Mouse (Mus musculus) skeletal muscle tissue, adult 2 months (tissue): Measurements from ENCODE around the gene Nrp1.

Experiments
- DNase-seq: peaks from one replicate; pipeline ENCODE4 v3.0.0-alpha.2; 2012; ENCODE audit warnings: low read depth, low spot score

The Nrp1 gene

GRCm38 (mm10) chr8:128419984-128420383 is 61.6 kb downstream of the Nrp1 start:
- no peak for DNase-seq

- no peak for DNase-seq
These were observed 62.0 kb downstream of the Nrp1 start for GRCm38 (mm10) chr8:128420402-128420801.

GRCm38 (mm10) chr8:128423813-128424212 is 65.4 kb downstream of the Nrp1 start:
- DNase-seq, result no peak

GRCm38 (mm10) chr8:128424626-128425333 is 66.4 kb downstream of the Nrp1 start:
- DNase-seq, result no peak

- no peak for DNase-seq
These were observed 68.7 kb downstream of the Nrp1 start for GRCm38 (mm10) chr8:128427071-128427470.

GRCm38 (mm10) chr8:128428971-128429370 is 70.6 kb downstream of the Nrp1 start:
- no peak for DNase-seq

- DNase-seq, result no peak
These were observed 72.7 kb downstream of the Nrp1 start for GRCm38 (mm10) chr8:128431082-128431481.

GRCm38 (mm10) chr8:128435749-128436148 is 77.3 kb downstream of the Nrp1 start:
- DNase-seq, result no peak

- peak; percentile 34 for DNase-seq
These were observed 78.9 kb downstream of the Nrp1 start for GRCm38 (mm10) chr8:128437156-128437825.

- DNase-seq, result no peak
These were observed 83.0 kb downstream of the Nrp1 start for GRCm38 (mm10) chr8:128441407-128441806.

GRCm38 (mm10) chr8:128445596-128445995 is 87.2 kb downstream of the Nrp1 start:
- DNase-seq, result no peak

GRCm38 (mm10) chr8:128446636-128447035 is 88.2 kb downstream of the Nrp1 start:
- no peak for DNase-seq

GRCm38 (mm10) chr8:128447320-128447719 is 88.9 kb downstream of the Nrp1 start:
- DNase-seq, result no peak

GRCm38 (mm10) chr8:128450390-128451032 is 92.1 kb downstream of the Nrp1 start:
- no peak for DNase-seq

GRCm38 (mm10) chr8:128451121-128451520 is 92.7 kb downstream of the Nrp1 start:
- DNase-seq, result no peak

GRCm38 (mm10) chr8:128453471-128453870 is 95.1 kb downstream of the Nrp1 start:
- DNase-seq, result no peak

- no peak for DNase-seq
These were observed 95.6 kb downstream of the Nrp1 start for GRCm38 (mm10) chr8:128454026-128454425.

GRCm38 (mm10) chr8:128457277-128457676 is 98.9 kb downstream of the Nrp1 start:
- no peak for DNase-seq

GRCm38 (mm10) chr8:128459704-128460103 is 101.3 kb downstream of the Nrp1 start:
- no peak for DNase-seq

- no peak for DNase-seq
These were observed 103.3 kb downstream of the Nrp1 start for GRCm38 (mm10) chr8:128461716-128462115.

GRCm38 (mm10) chr8:128463162-128463561 is 104.8 kb downstream of the Nrp1 start:
- DNase-seq, result no peak

- DNase-seq, result no peak
These were observed 105.7 kb downstream of the Nrp1 start for GRCm38 (mm10) chr8:128464056-128464623.
